Mouse (Mus musculus) brain, adult 2 months (tissue): ENCODE data around the gene Thy1.
A peak's percentile ranks its signal among the peaks of the same experiment; 100 is the strongest.

Experiments used
- DNase-seq: peaks from one replicate; pipeline ENCODE4 v3.0.0; 2011; ENCODE audit warnings: low read depth, low spot score

Gene Thy1

DNA sequence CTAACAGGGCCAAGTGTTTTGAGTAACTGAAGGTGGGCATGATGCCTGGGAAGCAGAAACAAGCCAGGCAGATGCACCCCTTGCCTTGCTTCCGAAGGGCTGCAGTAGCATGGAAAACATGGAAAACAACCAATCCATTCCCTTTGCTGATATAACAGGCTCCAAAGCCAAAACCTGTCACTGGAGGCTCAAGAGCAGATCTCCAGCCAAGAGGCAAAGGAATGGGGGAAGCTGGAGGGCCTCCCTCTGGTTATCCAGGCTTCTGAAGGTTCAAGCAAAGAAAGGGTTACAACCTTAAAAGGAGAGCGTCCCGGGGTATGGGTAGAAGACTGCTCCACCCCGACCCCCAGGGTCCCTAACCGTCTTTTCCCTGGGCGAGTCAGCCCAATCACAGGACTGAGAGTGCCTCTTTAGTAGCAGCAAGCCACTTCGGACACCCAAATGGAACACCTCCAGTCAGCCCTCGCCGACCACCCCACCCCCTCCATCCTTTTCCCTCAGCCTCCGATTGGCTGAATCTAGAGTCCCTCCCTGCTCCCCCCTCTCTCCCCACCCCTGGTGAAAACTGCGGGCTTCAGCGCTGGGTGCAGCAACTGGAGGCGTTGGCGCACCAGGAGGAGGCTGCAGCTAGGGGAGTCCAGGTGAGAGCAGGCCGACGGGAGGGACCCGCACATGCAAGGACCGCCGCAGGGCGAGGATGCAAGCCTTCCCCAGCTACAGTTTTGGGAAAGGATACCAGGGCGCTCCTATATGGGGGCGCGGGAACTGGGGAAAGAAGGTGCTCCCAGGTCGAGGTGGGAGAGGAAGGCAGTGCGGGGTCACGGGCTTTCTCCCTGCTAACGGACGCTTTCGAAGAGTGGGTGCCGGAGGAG is at the start of gene Thy1:
Gene Thy1, plus strand, starts transcription at position 549 of the 872 bp plus-strand sequence.
- DNase-seq, result peak; percentile 95

GRCm38 (mm10) chr9:43997681-43998080 is 45.5 kb upstream of the Thy1 start:
- DNase-seq, result peak; percentile 61

DNA sequence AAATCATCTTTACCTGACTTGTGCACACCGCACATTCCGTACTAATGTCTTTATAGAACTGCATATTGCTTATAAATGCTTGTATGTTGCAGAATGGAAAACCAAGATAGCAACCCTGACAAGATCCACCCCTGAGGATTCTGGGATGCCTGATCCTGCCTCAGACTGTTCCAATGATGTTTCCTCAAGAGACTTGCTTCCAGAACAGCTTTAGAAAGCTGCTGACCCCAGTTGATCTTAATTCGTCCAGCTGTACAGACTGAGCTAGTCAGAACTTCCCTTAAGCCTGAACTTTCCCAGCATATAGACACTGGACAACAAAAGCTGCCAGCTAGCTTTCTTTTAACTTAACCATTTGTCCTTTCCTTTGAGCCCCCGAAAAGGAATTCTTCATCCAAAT is 44.3 kb upstream of the Thy1 start:
- no peak for DNase-seq

DNA sequence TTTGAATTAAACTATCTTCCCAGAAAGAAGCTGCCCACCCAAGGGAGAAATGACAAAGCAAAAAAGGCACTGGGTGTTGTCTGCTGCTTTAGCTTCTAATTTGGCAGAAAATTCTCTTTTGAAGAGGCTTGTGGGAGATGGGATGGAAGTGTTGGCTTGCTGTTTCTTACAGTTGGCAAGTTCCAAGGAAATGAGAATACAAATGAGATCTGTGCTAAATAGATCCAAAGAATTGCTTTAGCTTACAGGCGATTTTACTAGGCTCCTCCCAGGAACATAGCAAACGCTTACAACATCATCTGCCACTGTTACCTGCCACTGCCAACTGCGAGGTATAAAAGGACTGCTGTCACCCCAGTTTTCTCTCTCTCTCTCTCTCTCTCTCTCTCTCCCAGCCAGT is 38.8 kb upstream of the Thy1 start:
- peak; percentile 81 for DNase-seq

- DNase-seq, result no peak
Observed at GRCm38 (mm10) chr9:44005305-44005704, 37.9 kb upstream of the Thy1 start.

- DNase-seq, result no peak
Observed at GRCm38 (mm10) chr9:44007323-44007722, 35.9 kb upstream of the Thy1 start.

DNA sequence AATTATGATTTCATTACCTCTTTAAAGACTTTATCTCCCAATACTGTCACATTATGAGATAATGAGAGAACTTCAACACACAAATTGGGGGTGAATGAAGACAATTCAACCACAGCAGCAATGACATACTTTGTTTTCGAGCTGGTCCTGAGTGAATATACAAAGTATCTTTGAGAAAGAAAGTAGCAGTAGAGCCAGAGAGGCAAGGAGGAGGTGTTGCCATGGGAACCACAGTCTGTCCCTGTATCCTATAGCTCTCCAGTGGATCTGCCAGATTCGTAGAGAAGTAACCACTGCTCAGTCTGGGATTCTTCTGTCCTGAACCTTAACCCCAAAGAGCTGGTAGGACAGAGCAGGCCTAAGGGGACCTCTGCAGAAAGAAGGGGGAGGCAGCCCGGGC is 35.2 kb upstream of the Thy1 start:
- DNase-seq, result peak; percentile 76

GRCm38 (mm10) chr9:44010900-44011299 is 32.3 kb upstream of the Thy1 start:
- DNase-seq, result peak; percentile 30

DNA sequence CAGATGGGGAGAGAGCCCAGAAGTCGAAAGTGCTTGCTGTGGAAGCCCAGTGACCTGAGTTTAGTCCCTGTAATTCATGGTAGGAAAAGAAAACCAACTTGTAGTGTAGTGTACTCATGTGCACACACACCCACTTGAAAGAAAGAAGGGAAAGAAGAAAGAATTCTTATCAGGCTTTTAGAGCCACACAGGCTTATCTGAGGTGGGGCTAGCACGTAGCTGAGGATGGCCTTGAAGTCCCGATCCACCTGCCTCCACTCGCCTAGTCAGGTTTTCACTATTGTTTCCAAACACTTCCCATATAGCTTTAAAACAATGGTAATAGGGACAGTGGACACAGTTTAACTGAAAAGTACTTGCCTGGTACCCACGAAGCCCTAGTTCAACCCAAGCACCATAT is 31.5 kb upstream of the Thy1 start:
- no peak for DNase-seq

- no peak for DNase-seq
Observed at GRCm38 (mm10) chr9:44012164-44012563, 31.0 kb upstream of the Thy1 start.

DNA sequence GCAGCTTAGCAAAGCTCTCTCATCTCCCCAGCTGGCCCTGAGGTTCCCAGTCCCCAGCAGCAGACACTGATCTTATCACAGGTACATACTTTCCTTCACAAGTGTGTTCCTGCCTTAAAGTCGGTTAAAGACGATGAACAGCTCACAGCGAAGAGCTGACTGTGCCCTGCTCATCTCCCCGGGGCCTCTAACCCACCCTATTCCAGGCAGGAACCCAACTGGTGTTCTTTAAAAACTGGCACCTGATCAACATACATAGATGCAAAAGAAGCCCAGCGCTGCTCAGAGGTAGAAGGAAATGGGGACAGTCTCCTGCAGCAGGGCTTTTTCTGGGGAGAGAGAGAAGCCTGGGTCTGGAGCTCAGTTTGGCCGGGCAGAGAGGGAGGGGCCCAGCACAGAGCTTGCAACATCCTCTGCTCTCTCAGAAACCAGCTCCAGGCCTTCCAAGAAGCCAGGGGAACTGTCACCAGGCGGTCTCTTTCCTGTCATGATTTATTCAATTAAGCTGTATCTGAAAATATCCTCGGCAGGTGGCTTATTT is 30.4 kb upstream of the Thy1 start:
- DNase-seq, result peak; percentile 67

GRCm38 (mm10) chr9:44013781-44014180 is 29.4 kb upstream of the Thy1 start:
- no peak for DNase-seq

DNA sequence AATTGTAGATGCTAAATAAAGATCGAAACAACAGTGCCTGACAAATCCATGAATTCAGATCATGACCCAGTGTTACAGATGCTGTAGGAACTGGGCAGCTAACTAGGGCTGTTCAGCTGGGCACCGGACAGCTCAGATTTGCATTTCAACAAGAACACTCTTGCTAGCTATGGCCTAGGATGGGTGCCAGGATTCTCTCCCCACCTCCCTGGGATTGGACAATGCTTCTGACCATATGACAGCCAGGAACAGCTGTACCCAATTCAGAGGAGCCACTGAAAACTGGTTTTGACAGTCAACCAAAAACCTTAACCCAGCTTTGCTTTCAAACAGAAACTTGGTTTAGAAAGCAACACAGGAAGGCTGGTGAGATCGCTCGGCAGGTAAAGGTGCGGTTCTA is 26.9 kb upstream of the Thy1 start:
- DNase-seq, result peak; percentile 53

DNA sequence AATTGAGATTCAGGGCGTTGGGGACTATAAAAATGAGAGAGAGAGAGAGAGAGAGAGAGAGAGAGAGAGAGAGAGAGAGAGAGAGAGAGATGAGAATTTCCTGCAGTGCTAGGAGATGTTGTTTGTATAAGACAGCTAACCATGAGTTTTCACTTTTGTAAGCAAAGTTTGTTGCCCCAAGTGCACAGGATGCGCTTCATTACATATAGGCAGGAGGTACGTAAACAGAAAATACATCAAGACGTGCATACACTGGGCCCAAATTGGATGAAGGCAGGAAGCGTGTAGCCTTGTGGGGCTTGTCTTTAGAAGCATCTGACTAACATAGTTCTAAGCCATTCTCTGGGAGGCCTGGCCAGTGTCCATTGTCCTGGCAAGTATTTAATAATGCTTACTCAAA is 25.3 kb upstream of the Thy1 start:
- no peak for DNase-seq

- no peak for DNase-seq
Observed at GRCm38 (mm10) chr9:44020001-44020400, 23.2 kb upstream of the Thy1 start.

- no peak for DNase-seq
Observed at GRCm38 (mm10) chr9:44022100-44022847, 20.9 kb upstream of the Thy1 start.

GRCm38 (mm10) chr9:44024096-44024495 is 19.1 kb upstream of the Thy1 start:
- no peak for DNase-seq

GRCm38 (mm10) chr9:44029580-44030236 is 13.5 kb upstream of the Thy1 start:
- no peak for DNase-seq

DNA sequence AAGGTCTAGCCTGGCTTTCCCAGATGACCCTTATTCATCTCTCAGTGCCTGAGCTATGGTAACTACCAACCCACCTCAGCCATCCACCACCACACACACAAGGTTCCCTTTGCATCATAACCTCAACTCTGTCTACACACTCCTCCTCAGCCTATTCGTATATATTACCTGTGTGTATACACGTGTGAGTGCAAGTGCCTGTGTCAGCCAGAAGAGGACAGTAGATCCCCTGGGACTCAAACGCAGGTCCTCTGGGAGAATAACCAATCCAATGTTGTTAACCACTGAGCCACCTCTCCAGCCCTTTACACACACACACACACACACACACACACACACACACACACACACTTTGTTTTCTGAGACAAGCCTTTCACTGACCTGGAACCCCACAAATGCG is 12.5 kb upstream of the Thy1 start:
- DNase-seq, result no peak

DNA sequence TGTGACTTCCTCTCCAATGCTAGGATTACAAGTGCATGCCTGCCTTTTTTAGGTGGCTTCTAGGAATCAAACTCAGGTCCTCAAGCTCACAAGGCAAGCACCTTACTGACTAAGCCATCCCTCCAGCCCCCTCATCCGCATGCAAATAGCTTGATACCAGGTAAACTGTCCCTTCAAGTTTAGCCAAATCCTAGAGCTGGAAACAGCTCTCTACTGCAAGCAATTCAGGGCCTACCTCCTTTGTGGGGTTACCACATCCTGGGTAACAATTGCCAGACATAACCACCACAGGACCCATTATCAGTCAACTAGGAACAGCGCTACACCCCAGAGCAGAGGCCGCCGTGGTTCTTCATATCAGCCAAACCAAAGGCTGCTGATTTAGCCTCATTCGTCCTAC is 12.1 kb upstream of the Thy1 start:
- no peak for DNase-seq

DNA sequence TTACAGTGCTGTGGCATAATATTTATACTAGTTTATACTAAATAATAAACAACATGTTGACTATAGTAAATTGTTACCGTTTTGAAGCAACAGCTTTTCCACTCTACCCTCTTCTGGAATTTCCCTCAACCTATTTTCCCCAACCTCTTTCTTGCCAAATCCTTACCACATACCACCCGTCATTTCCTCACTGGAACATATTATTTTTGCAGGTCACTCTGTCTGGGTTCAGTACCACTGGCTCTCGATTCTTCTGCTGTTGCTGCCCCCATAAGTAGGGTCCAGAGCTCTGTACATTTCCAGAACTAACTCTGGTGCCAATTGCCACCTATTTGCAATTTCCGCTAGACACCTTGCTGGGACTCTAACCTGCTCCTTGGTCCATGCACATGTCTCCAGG is 11.2 kb upstream of the Thy1 start:
- DNase-seq, result no peak

DNA sequence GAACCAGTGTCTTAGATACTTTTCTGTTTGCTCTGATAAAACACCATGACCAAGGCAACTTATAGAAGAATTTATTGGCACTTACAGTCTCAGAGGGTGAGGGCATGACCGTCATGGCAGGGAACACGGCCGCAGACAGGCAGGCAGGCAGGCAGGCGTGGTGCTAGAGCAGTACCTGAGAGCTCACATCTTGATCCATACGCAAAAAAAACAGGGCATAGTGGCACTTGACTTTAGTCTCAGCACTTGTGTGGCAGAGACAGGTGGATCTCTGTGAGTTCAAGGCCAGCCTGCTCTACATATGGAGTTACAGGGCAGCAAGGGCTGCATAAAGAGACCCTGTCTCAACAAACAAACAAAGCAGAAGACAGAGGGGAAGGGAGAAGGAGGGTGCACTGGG is 9.9 kb upstream of the Thy1 start:
- no peak for DNase-seq
